Mouse (Mus musculus) embryonic fibroblast, embryonic 13.5 days (primary cell): Measurements from ENCODE around the gene Sec14l1.

ENCODE experiments used
- CTCF ChIP-seq: IDR thresholded peaks from 2 replicates; pipeline ENCODE4 v1.5.1; 2011; ENCODE audit warnings: mild to moderate bottlenecking, control low read depth, low read length, moderate library complexity, borderline replicate concordance; ENCODE audit not compliant: insufficient read depth
- POLR2A ChIP-seq: IDR thresholded peaks from 2 replicates; pipeline ENCODE4 v1.6.1; 2011; ENCODE audit warnings: low read depth, mild to moderate bottlenecking, control low read depth, low read length, moderate library complexity

DNA sequence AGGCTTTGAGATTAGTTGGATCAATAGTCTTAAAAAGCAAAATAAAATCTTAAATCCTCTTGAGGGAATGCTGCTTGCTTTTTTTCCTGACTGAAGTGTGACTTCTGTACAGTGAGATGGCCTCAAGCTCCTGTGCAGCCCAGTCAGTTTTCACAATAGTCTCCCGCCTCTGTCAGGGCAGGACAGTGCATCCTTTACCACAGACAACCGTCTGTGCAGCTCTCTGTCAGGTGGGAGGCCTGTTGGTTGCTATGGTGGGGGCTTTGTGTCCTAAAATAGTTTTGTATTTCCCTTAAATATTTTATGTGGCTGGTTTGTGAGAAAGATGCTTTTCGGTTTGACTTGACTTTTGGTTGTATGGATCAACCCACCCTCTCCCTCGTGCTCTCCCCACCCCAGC, 3.3 kb downstream of the Sec14l1 start:
- no peak for TF ChIP-seq CTCF
- TF ChIP-seq POLR2A: no peak
